Mouse (Mus musculus) ES-Bruce4 (cell line): ENCODE data around the gene Ankrd63. TPM values are rescaled to one million over a fixed set of nuclear protein-coding genes. Genes with fewer than 3 reads are reported as not detected.

ENCODE experiments used
- H3K27ac ChIP-seq: 2 replicates; pipeline ENCODE4 v1.5.1; 2012; ENCODE audit warnings: low read length, inconsistent platforms; ENCODE audit not compliant: insufficient read depth
- H3K27me3 ChIP-seq: 2 replicates; pipeline ENCODE4 v1.6.1; 2012; ENCODE audit warnings: mild to moderate bottlenecking, low read length, inconsistent platforms; ENCODE audit not compliant: control insufficient read depth, poor library complexity, insufficient read depth, severe bottlenecking
- H3K36me3 ChIP-seq: 2 replicates; pipeline ENCODE4 v1.6.1; 2012; ENCODE audit warnings: inconsistent platforms, mild to moderate bottlenecking, low read length, moderate library complexity; ENCODE audit not compliant: control insufficient read depth, poor library complexity, insufficient read depth, severe bottlenecking
- H3K4me1 ChIP-seq: one replicate; pipeline ENCODE4 v1.8.1; 2011; ENCODE audit warnings: low read length; ENCODE audit not compliant: control insufficient read depth, insufficient read depth
- H3K4me3 ChIP-seq: 2 replicates; pipeline ENCODE4 v1.5.1; 2011; ENCODE audit warnings: low read depth, mild to moderate bottlenecking, low read length
- H3K9ac ChIP-seq: 2 replicates; pipeline ENCODE4 v1.6.1; 2012; ENCODE audit warnings: low read depth, mild to moderate bottlenecking, inconsistent platforms; ENCODE audit not compliant: poor library complexity, severe bottlenecking
- H3K9me3 ChIP-seq: replicated peaks from 2 replicates; pipeline ENCODE4 v1.6.1; 2012; ENCODE audit warnings: mild to moderate bottlenecking, low read length, inconsistent platforms; ENCODE audit not compliant: control insufficient read depth, poor library complexity, insufficient read depth, severe bottlenecking
- CTCF ChIP-seq: IDR thresholded peaks from one replicate; pipeline ENCODE4 v1.8.1; 2011; ENCODE audit warnings: low read depth, low read length
- EP300 ChIP-seq: IDR thresholded peaks from 2 replicates; pipeline ENCODE4 v1.6.1; 2011; ENCODE audit warnings: low read depth, low read length; ENCODE audit not compliant: insufficient read depth
- POLR2A ChIP-seq: IDR thresholded peaks from one replicate; pipeline ENCODE4 v1.8.1; 2011; ENCODE audit warnings: low read length; ENCODE audit not compliant: insufficient read depth
- polyA plus RNA-seq: library from polyadenylated mRNA; stranded (reverse); fragments of >200 nt; gene quantifications from 2 replicates; pipeline ENCODE4 v1.2.4, GENCODE M21; 2011; ENCODE audit warnings: low read depth; ENCODE audit not compliant: missing spikeins, insufficient read depth, insufficient read length

Ankrd63 gene
- polyA plus RNA-seq, 1 experiment, result not detected

- H3K9me3 ChIP-seq, result no peaks in the 10 kb centered on the region
- H3K9ac ChIP-seq, result peak within 1 kb of the TSS; percentile 52
- H3K36me3 ChIP-seq, result no peaks in the 10 kb centered on the region
- H3K27me3 ChIP-seq, result no peaks in the 10 kb centered on the region
- TF ChIP-seq CTCF (no peak), POLR2A (no peak), EP300 (no peak)
- H3K4me1 ChIP-seq, result peaks cover 7% of the 10 kb centered on the region
- no peak within 1 kb of the TSS for H3K27ac ChIP-seq
- H3K4me3 ChIP-seq, result peak within 1 kb of the TSS; percentile 60
Observed at GRCm38 (mm10) chr2:118662902-118663803, 40.6 kb downstream of the Ankrd63 start, which contains the start of gene Pak6. Pak6 (plus strand) TSS chr2:118663303.

GRCm38 (mm10) chr2:118661891-118662290 is 41.9 kb downstream of the Ankrd63 start:
- Histone ChIP-seq H3K9ac (no peak overlapping the region), H3K4me1 (peaks cover 9% of the 10 kb centered on the region), H3K27ac (no peak overlapping the region), H3K9me3 (no peaks in the 10 kb centered on the region), H3K4me3 (no peak overlapping the region), H3K36me3 (no peaks in the 10 kb centered on the region), H3K27me3 (no peaks in the 10 kb centered on the region)
- TF ChIP-seq CTCF (no peak), POLR2A (no peak)

- H3K27ac ChIP-seq, result peak overlapping the region; percentile 86; the same call in 1 of the 2 replicates
- H3K4me3 ChIP-seq, result no peak overlapping the region
- peaks cover 11% of the 10 kb centered on the region for H3K4me1 ChIP-seq
- no peak for TF ChIP-seq POLR2A
- TF ChIP-seq EP300, result no peak
- no peak for TF ChIP-seq CTCF
- no peak overlapping the region for H3K9ac ChIP-seq
- H3K36me3 ChIP-seq, result no peaks in the 10 kb centered on the region
- no peaks in the 10 kb centered on the region for H3K9me3 ChIP-seq
- H3K27me3 ChIP-seq, result no peaks in the 10 kb centered on the region
Observed at GRCm38 (mm10) chr2:118659998-118660452, 43.7 kb downstream of the Ankrd63 start.

DNA sequence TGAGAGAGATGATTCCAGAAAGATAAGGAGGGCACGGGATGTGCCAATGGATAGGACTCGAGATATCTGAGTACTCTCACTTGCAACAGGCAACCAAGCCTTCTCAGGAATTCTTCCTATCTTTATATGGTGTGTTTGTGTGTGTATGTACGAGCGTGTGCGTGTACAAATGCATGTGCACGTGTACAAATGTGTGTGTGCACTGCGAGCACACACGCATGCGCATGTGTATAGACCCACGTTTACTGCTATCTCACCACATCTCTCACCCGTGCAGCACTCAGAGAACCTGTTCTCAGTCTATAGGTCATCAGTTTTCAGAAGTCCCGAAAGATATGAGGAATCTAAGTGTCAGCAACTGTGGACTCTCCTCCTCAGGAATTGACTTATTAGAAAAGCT is 44.3 kb downstream of the Ankrd63 start:
- TF ChIP-seq EP300 (no peak), POLR2A (no peak), CTCF (no peak)
- no peaks in the 10 kb centered on the region for H3K36me3 ChIP-seq
- no peaks in the 10 kb centered on the region for H3K9me3 ChIP-seq
- no peak overlapping the region for H3K9ac ChIP-seq
- H3K4me3 ChIP-seq, result no peak overlapping the region
- H3K27me3 ChIP-seq, result no peaks in the 10 kb centered on the region
- H3K27ac ChIP-seq, result peak overlapping the region; percentile 86
- H3K4me1 ChIP-seq, result peaks cover 11% of the 10 kb centered on the region

- Histone ChIP-seq H3K27me3 (no peaks in the 10 kb centered on the region), H3K36me3 (no peaks in the 10 kb centered on the region), H3K4me1 (peaks cover 11% of the 10 kb centered on the region), H3K4me3 (no peak overlapping the region), H3K27ac (peak overlapping the region; percentile 86), H3K9ac (no peak overlapping the region), H3K9me3 (no peaks in the 10 kb centered on the region)
- TF ChIP-seq EP300, result 0 out of 2 replicates have a peak, but pooled peaks have one; percentile 17
- TF ChIP-seq POLR2A, result no peak
Observed at GRCm38 (mm10) chr2:118659077-118659476, 44.7 kb downstream of the Ankrd63 start.

DNA sequence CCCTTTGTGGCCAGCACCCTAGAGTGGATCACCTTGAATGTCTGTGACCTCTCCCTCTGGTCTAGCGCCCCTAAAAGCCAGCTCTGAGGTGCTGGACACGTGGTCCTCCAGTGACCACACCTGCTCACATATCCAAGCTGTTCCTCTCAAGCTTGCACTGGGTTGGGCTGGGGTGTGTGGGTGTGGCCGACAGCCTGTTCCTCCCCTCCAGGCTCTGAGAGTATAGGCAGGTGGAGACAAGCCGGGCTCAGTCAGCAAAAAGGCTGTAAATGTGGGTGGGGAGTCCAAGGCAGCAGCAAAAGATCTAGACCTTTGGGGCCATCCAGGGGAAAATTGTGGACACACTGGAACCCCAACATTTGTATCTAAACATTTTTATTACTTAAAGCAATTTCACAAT is 45.3 kb downstream of the Ankrd63 start:
- Histone ChIP-seq H3K4me3 (no peak overlapping the region), H3K36me3 (no peaks in the 10 kb centered on the region), H3K27ac (peak overlapping the region; percentile 86), H3K9me3 (no peaks in the 10 kb centered on the region), H3K9ac (no peak overlapping the region), H3K27me3 (no peaks in the 10 kb centered on the region), H3K4me1 (peaks cover 11% of the 10 kb centered on the region)
- peak; percentile 65; the same call in 1 of the 2 replicates for TF ChIP-seq EP300
- TF ChIP-seq POLR2A, result no peak
